Mouse (Mus musculus) brain, embryonic 14.5 days (tissue): ENCODE measurements at regions not wholly inside any gene's neighbourhood (a gene's known extent, or its start where the extent isn't known, plus 50 kb on each side); places are given as distances from the start of the nearest gene placed in this dataset.

Experiments
- CTCF ChIP-seq: fragments of 200-500 bp; IDR thresholded peaks from 2 replicates; pipeline ENCODE4 v1.5.1; 2012; ENCODE audit warnings: inconsistent platforms, mild to moderate bottlenecking, moderate library complexity, borderline replicate concordance; ENCODE audit not compliant: insufficient read depth, insufficient read length; ENCODE audit errors: extremely low read depth
- POLR2A ChIP-seq: fragments of 200-500 bp; IDR thresholded peaks from 2 replicates; pipeline ENCODE4 v1.6.1; 2012; ENCODE audit warnings: mild to moderate bottlenecking, inconsistent platforms, borderline replicate concordance; ENCODE audit not compliant: poor library complexity, insufficient read depth, insufficient read length, severe bottlenecking; ENCODE audit errors: extremely low read depth

- TF ChIP-seq POLR2A (no peak), CTCF (no peak)
Measured at GRCm38 (mm10) chr13:37249581-37250461, 95.2 kb upstream of the Ly86 start.
